Mouse (Mus musculus): ENCODE data around the gene Chrna7.

DNA sequence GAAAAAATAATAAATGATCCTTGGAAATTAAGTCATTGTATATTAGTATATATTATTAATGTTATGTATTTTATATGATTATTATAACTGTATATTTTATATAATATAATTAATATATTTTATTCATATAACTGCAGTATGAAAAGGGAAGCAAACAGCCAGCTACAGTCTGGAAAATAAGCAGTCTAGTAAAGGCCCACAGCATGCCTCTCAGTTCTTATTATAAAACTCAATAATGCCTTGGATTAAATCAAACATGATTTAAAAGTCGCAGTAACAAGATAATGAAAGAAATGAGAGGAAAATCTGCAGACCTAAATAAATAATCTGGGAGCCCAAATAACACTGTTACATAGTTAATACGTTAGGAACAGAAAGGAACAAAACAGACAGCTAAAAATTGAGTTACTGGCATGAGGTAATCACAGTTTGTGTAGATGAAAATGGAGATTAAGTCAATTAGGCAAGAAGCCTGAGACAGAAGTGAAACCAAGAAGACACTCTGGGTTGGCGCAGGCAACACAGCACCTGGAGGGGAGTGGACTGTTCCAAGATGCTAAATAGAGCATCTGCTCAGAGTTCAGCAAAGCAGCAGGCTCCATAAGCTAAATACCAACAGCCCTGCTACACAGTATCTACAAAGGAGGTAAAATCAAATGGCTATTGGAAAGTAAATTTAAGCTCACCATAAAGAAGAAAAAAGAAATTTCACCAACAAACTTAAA lies 42.1 kb downstream of the Chrna7 start:
- no peak for TF ChIP-seq POLR2A (IDR thresholded peaks at IDR 0.05; ENCODE audit: extremely low read depth, insufficient read depth, low read length)
- no peak for TF ChIP-seq CTCF (IDR thresholded peaks at IDR 0.05; ENCODE audit: low read depth, low read length)
